Mouse (Mus musculus) cerebral cortex, adult 2 months (tissue): ENCODE results near the gene Hist1h2bq.

Experiments used
- WGBS: fragments of 180-500 bp; shearing (Covaris S2); methylation state at CpG from one replicate; pipeline ENCODE4 v1.1.7; 2018; 5-methylcytosine and 5-hydroxymethylcytosine counted together

Gene Hist1h2bq

DNA sequence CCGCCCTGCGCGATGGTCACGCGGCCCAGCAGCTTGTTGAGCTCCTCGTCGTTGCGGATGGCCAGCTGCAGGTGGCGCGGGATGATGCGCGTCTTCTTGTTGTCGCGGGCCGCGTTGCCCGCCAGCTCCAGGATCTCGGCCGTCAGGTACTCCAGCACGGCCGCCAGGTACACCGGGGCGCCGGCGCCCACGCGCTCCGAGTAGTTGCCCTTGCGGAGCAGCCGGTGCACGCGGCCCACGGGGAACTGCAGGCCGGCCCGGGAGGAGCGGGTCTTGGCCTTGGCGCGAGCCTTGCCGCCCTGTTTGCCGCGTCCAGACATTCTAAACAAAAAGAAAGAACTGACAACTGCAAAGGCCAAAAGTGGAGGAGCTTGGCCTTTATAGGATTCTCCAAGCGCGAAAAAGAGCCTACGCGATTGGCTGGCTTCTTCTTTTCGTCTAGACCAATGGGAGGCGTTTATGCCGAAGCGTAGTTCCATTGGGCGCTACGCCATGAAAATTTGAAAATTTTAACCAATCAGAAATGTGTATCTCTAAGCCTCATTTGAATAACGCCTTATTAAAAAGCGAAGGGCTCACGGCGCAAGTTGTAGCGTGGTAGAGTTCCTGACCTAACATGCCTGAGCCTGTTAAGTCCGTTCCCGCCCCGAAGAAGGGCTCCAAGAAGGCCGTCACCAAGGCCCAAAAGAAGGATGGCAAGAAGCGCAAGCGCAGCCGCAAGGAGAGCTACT lies 22.9 kb downstream of the Hist1h2bq start, which contains the start of the genes Hist1h2an and Hist1h2bp:
Gene Hist1h2an, minus strand, starts transcription at position 320 of the 731 bp plus-strand sequence.
Gene Hist1h2bp, plus strand, starts transcription at position 563 of the 731 bp plus-strand sequence.
- under 1% methylated on average over 43 of the region's 63 CpGs for WGBS

- 15% methylated on average over 8 of the region's 8 CpGs for WGBS
Observed at GRCm38 (mm10) chr13:21786189-21786898, 23.7 kb downstream of the Hist1h2bq start.

GRCm38 (mm10) chr13:21784311-21784710 lies 25.7 kb downstream of the Hist1h2bq start:
- 34% methylated on average over 6 of the region's 6 CpGs for WGBS

GRCm38 (mm10) chr13:21783734-21784161 lies 26.2 kb downstream of the Hist1h2bq start:
- 2% methylated on average over 9 of the region's 9 CpGs for WGBS

GRCm38 (mm10) chr13:21783255-21783617 lies 26.8 kb downstream of the Hist1h2bq start, which contains the start of gene Hist1h3i:
Gene Hist1h3i, minus strand, starts transcription at chr13:21783370.
- under 1% methylated on average over 15 of the region's 20 CpGs for WGBS

GRCm38 (mm10) chr13:21782361-21783254 lies 27.4 kb downstream of the Hist1h2bq start:
- WGBS: 3% methylated on average over 17 of the region's 35 CpGs

GRCm38 (mm10) chr13:21781639-21782038 lies 28.4 kb downstream of the Hist1h2bq start:
- 95% methylated on average over 1 of the region's 1 CpGs for WGBS

GRCm38 (mm10) chr13:21781021-21781555 lies 28.9 kb downstream of the Hist1h2bq start:
- WGBS: 53% methylated on average over 6 of the region's 6 CpGs

- WGBS: under 1% methylated on average over 44 of the region's 44 CpGs
Observed at GRCm38 (mm10) chr13:21779767-21780731, 29.9 kb downstream of the Hist1h2bq start, which contains the start of gene Hist1h1b. Gene Hist1h1b, minus strand, starts transcription at chr13:21780625.

GRCm38 (mm10) chr13:21778814-21779766 lies 30.9 kb downstream of the Hist1h2bq start:
- 2% methylated on average over 33 of the region's 33 CpGs for WGBS
